Comparison of ENCODE assay signal across 9 mouse cellular contexts in genomic region chr12:79905828-79906737, GRCm38 (mm10).
A peak's percentile ranks its signal among the peaks of the same experiment; 100 is the strongest.
DNase-seq lines count a peak whose midpoint lies in the region; ATAC-seq lines count a peak whose summit lies in the region.
"Had no signal": no experiment of that assay in that cellular context is flagged by ENCODE, and none has a peak within 500 bp of the region (broad histone marks: within the 10 kb centered on the region; RNA-seq: fewer than 3 reads in every experiment).

No protein-coding gene starts in this region.

- 45% methylated on average over 10 of the region's 10 CpGs for WGBS in intestine, embryonic 16.5 days
- 34% methylated on average over 10 of the region's 10 CpGs for WGBS in lung, embryonic 15.5 days

- peak overlapping the region; percentile 24 for H3K9ac ChIP-seq in intestine, embryonic 16.5 days (ENCODE audit: low read depth, low read length)
- H3K9ac ChIP-seq in lung, embryonic 15.5 days, result 0 out of 2 replicates have a peak overlapping the region, but pooled peaks have one; percentile 9
- H3K9ac ChIP-seq: liver, embryonic 14.5 days had no signal

- H3K4me2 ChIP-seq in intestine, embryonic 16.5 days (ENCODE audit: low read depth, low read length), result no peak overlapping the region
- no peak overlapping the region for H3K4me2 ChIP-seq in lung, embryonic 15.5 days

- H3K9me3 ChIP-seq in intestine, embryonic 16.5 days (ENCODE audit: control insufficient read depth, low read length), result no peaks in the 10 kb centered on the region
- no peaks in the 10 kb centered on the region for H3K9me3 ChIP-seq in lung, embryonic 15.5 days

- H3K36me3 ChIP-seq in intestine, embryonic 16.5 days (ENCODE audit: control insufficient read depth, insufficient read depth, low read length), result no peaks in the 10 kb centered on the region
- H3K36me3 ChIP-seq in lung, embryonic 15.5 days, result no peaks in the 10 kb centered on the region

- DNase-seq in retina, adult 2 months (ENCODE audit: low read depth, low spot score), result peak; percentile 3
- DNase-seq in retina, postnatal 1 day, result no peak
- peak; percentile 99 for DNase-seq in heart, adult 11 months
- DNase-seq in cerebellum, postnatal 4 days (ENCODE audit: low spot score in 2 of 2), result no peak
- no peak for DNase-seq in thymus, adult 18-20 months
- DNase-seq in right cerebral cortex, adult 18-20 months, result no peak

- peak overlapping the region; percentile 50 for H3K27ac ChIP-seq in intestine, embryonic 16.5 days (ENCODE audit: low read length)
- H3K27ac ChIP-seq in lung, embryonic 15.5 days, result peak overlapping the region; percentile 96
- H3K27ac ChIP-seq: liver, embryonic 14.5 days had no signal

- H3K4me1 ChIP-seq in intestine, embryonic 16.5 days (ENCODE audit: control insufficient read depth, insufficient read depth, low read length), result peaks cover 25% of the 10 kb centered on the region
- H3K4me1 ChIP-seq in lung, embryonic 15.5 days, result peaks cover 60% of the 10 kb centered on the region

- peak; percentile 35; the same call in 1 of the 2 replicates for ATAC-seq in intestine, embryonic 16.5 days
- ATAC-seq in lung, embryonic 15.5 days (ENCODE audit: borderline replicate concordance, extremely low read depth, low FRiP score, low TSS enrichment), result peak; percentile 38; the same call in 1 of the 2 replicates

- H3K27me3 ChIP-seq in intestine, embryonic 16.5 days (replicated peaks; ENCODE audit: control insufficient read depth, insufficient read depth, low read length), result no peaks in the 10 kb centered on the region
- no peaks in the 10 kb centered on the region for H3K27me3 ChIP-seq in lung, embryonic 15.5 days

- no peak overlapping the region for H3K4me3 ChIP-seq in intestine, embryonic 16.5 days (ENCODE audit: low read length)
- H3K4me3 ChIP-seq in lung, embryonic 15.5 days, result no peak overlapping the region

Comparison
In these comparisons a context has a peak if more than half of its experiments do, and no peak if none do; other contexts are left out.
1. DNase-seq: peak in retina, adult 2 months (single experiment) and heart, adult 11 months (single experiment); none in retina, postnatal 1 day (single experiment), cerebellum, postnatal 4 days (0 of 2), thymus, adult 18-20 months (0 of 2) and right cerebral cortex, adult 18-20 months (single experiment).